Comparison of ENCODE assay signal across 8 mouse cellular contexts in the genomic region with DNA sequence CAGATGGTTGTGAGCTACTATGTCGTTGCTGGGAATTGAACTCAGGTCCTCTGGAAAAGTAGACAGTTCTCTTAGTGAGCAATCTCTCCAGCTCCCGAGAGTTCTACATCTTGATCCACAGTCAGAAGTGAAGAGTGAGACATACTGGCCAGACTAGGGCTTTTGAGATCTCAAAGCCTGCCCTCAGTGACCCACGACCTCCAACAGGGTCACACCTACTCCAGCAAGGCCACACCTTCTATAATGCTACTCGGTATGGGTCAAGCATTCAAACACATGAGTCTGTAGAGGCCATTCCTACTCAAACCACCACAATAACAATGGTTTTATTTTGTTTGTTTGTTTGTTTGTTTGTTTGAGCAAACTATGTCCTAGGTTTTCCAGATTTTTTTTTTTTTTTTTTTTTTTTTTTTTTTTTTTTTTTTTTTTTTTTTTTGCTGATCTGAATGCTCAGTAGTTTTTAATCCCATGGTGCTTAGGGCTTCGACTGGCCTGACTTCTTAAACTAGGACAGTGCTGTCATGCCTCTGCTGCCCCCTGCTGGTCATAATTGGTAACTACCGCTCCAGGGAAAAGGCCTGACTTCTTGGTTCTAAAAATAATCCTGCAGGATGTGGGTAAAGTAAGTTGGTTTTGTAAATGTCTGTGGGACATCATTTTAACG. TPM values are rescaled to one million over a fixed set of nuclear protein-coding genes. Genes with fewer than 3 reads are reported as not detected.
DNase-seq lines count a peak whose midpoint lies in the region; ATAC-seq lines count a peak whose summit lies in the region.

No protein-coding gene starts in this region.

- no peak overlapping the region for H3K4me3 ChIP-seq in hindbrain, embryonic 10.5 days
- no peak overlapping the region for H3K4me3 ChIP-seq in hindbrain, embryonic 12.5 days
- no peak overlapping the region for H3K4me3 ChIP-seq in intestine, embryonic 15.5 days (replicated peaks)
- H3K4me3 ChIP-seq in midbrain, embryonic 14.5 days (replicated peaks; ENCODE audit: low read depth, low read length) = no peak overlapping the region

- no peak overlapping the region for H3K4me2 ChIP-seq in hindbrain, embryonic 12.5 days (replicated peaks)
- H3K4me2 ChIP-seq in intestine, embryonic 15.5 days (replicated peaks) = no peak overlapping the region
- no peak overlapping the region for H3K4me2 ChIP-seq in midbrain, embryonic 14.5 days (ENCODE audit: low read length)

- no peaks in the 10 kb centered on the region for H3K36me3 ChIP-seq in hindbrain, embryonic 10.5 days
- H3K36me3 ChIP-seq in hindbrain, embryonic 12.5 days = no peaks in the 10 kb centered on the region
- no peaks in the 10 kb centered on the region for H3K36me3 ChIP-seq in intestine, embryonic 15.5 days
- H3K36me3 ChIP-seq in midbrain, embryonic 14.5 days (ENCODE audit: control insufficient read depth, insufficient read depth, low read length) = no peaks in the 10 kb centered on the region
- no peaks in the 10 kb centered on the region for H3K36me3 ChIP-seq in splenic B cell, adult 2 months (ENCODE audit: control insufficient read depth, insufficient read depth, low read length, poor library complexity, severe bottlenecking)

- H3K9ac ChIP-seq in hindbrain, embryonic 12.5 days = no peak overlapping the region
- no peak overlapping the region for H3K9ac ChIP-seq in intestine, embryonic 15.5 days
- no peak overlapping the region for H3K9ac ChIP-seq in midbrain, embryonic 14.5 days (replicated peaks; ENCODE audit: low read length)

- intact Hi-C loops in left cerebral cortex, postnatal 25 days (cut with DNase I) = loop anchor here (1.0 to 5.0 kb wide), 3 partner anchors 238 to 479 kb away; no protein-coding TSS in a partner anchor

- no peak for ATAC-seq in hindbrain, embryonic 12.5 days (ENCODE audit: low FRiP score)
- ATAC-seq in intestine, embryonic 15.5 days = 0 out of 2 replicates have a peak, but pooled peaks have one; percentile 61
- ATAC-seq in midbrain, embryonic 14.5 days (ENCODE audit: low FRiP score, low TSS enrichment) = no peak

- H3K4me1 ChIP-seq in hindbrain, embryonic 10.5 days (replicated peaks) = 0 out of 2 replicates have a peak, but pooled peaks cover 6% of the 10 kb centered on the region
- H3K4me1 ChIP-seq in hindbrain, embryonic 12.5 days = no peaks in the 10 kb centered on the region; the same call in 1 of the 2 replicates
- no peaks in the 10 kb centered on the region for H3K4me1 ChIP-seq in intestine, embryonic 15.5 days (replicated peaks)
- no peaks in the 10 kb centered on the region for H3K4me1 ChIP-seq in midbrain, embryonic 14.5 days (ENCODE audit: control insufficient read depth, insufficient read depth, low read length)

- H3K27ac ChIP-seq in hindbrain, embryonic 10.5 days = no peak overlapping the region
- H3K27ac ChIP-seq in hindbrain, embryonic 12.5 days = no peak overlapping the region
- no peak overlapping the region for H3K27ac ChIP-seq in intestine, embryonic 15.5 days
- H3K27ac ChIP-seq in midbrain, embryonic 14.5 days (replicated peaks; ENCODE audit: low read depth, low read length) = no peak overlapping the region

- H3K27me3 ChIP-seq in hindbrain, embryonic 10.5 days (ENCODE audit: insufficient read depth, poor library complexity, severe bottlenecking) = no peaks in the 10 kb centered on the region; the same call in 1 of the 2 replicates
- no peaks in the 10 kb centered on the region for H3K27me3 ChIP-seq in hindbrain, embryonic 12.5 days
- H3K27me3 ChIP-seq in intestine, embryonic 15.5 days (replicated peaks) = no peaks in the 10 kb centered on the region
- no peaks in the 10 kb centered on the region for H3K27me3 ChIP-seq in midbrain, embryonic 14.5 days (ENCODE audit: control insufficient read depth, insufficient read depth, low read length)
- H3K27me3 ChIP-seq in splenic B cell, adult 2 months (ENCODE audit: control insufficient read depth, insufficient read depth, low read length, poor library complexity, severe bottlenecking) = no peaks in the 10 kb centered on the region

- 52% methylated on average over 7 of the region's 7 CpGs for WGBS in hindbrain, embryonic 10.5 days
- WGBS in hindbrain, embryonic 12.5 days = 54% methylated on average over 7 of the region's 7 CpGs
- WGBS in intestine, embryonic 15.5 days = 53% methylated on average over 7 of the region's 7 CpGs
- WGBS in midbrain, embryonic 14.5 days = 48% methylated on average over 7 of the region's 7 CpGs

- H3K9me3 ChIP-seq in hindbrain, embryonic 10.5 days = no peaks in the 10 kb centered on the region
- H3K9me3 ChIP-seq in hindbrain, embryonic 12.5 days (replicated peaks) = no peaks in the 10 kb centered on the region
- no peaks in the 10 kb centered on the region for H3K9me3 ChIP-seq in intestine, embryonic 15.5 days
- H3K9me3 ChIP-seq in midbrain, embryonic 14.5 days (ENCODE audit: control insufficient read depth, low read length) = no peaks in the 10 kb centered on the region

- peak; percentile 78 for DNase-seq in hindbrain, embryonic 10.5 days (ENCODE audit: low spot score)
- peak; percentile 77 to 80 for DNase-seq in cerebellum, adult 18-20 months
- peak; percentile 78 to 95 for DNase-seq in frontal cortex, adult 2 months (ENCODE audit: extremely low spot score in 1 of 2, low spot score in 1 of 2)
- DNase-seq in left cerebral cortex, postnatal 25 days (ENCODE audit: low spot score in 2 of 2) = peak; percentile 80 to 91
- peak; percentile 90 for DNase-seq in midbrain, embryonic 14.5 days
- DNase-seq in splenic B cell, adult 2 months (ENCODE audit: low read depth, low spot score) = peak; percentile 85

RNA-seq across cellular contexts. Expression of a gene that starts 12.1 kb away (rescaled TPM):
- polyA plus RNA-seq in hindbrain, embryonic 10.5 days (2016; fragmentation: Nextera tagmentation; extraction: Ambion mirVana) = 4.1 and 6.1 TPM in 2 replicates
- 4.2 and 4.9 TPM in 2 replicates for polyA plus RNA-seq in hindbrain, embryonic 12.5 days (2016; fragmentation: Nextera tagmentation; extraction: Ambion mirVana)
- polyA plus RNA-seq in frontal cortex, adult 2 months (2012; rRNA removed) = 4.5 and 4.6 TPM in 2 replicates
- polyA plus RNA-seq in intestine, embryonic 15.5 days (2015; fragmentation: Nextera tagmentation; extraction: Ambion mirVana) = 4.4 and 5.4 TPM in 2 replicates
- 1 to 10 TPM; 3.3 to 3.6 TPM for total RNA-seq in left cerebral cortex, postnatal 25 days (2021)
- polyA plus RNA-seq in midbrain, embryonic 14.5 days (2014; fragmentation: Nextera tagmentation; extraction: Ambion mirVana) = 1.1 and 2.9 TPM in 2 replicates
